Mouse (Mus musculus): ENCODE results near the gene Gba.
"Not testable (repeated sequence)": the region's sequence is repeated elsewhere in the genome, so short reads cannot be mapped to it uniquely, and the experiment has no call there.

The Gba gene

DNA sequence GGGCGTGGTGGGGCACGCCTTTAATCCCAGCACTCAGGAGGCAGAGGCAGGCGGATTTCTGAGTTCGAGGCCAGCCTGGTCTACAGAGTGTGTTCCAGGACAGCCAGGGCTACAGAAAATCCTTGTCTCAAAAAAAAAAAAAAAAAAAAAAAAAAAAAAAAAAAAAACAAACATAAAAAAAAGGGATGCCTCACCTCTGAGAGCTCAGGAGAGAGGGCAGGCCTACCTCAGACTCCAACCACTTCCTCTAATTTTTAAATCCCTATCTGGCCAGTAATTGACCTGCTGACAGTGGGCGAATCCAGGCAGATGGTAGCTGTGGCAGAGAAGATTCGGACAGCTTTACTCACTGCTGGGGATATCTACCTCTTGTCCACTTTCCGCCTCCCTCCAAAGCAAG, 13.7 kb downstream of the Gba start:
- not testable (repeated sequence) for DNase-seq

DNA sequence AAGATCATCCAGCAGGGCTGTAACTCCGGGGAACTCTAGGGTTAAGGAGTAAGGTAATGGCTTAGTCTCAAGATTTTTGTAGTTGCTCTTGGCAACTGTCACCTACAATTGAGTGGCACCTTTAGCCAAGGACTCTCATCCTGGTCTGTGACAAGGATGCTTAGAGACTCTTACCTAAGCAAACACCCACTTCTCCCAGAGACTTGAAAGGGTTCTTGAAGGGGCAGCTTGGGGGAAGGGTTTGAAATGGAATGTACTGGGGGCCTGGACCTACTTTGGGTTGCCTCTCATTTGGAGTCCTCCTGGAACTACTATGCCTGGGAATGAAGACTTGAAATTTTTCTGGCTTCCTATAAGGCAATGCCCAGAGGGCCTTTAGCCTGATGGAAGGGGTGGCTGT, 15.5 kb downstream of the Gba start:
- DNase-seq = no peak

DNA sequence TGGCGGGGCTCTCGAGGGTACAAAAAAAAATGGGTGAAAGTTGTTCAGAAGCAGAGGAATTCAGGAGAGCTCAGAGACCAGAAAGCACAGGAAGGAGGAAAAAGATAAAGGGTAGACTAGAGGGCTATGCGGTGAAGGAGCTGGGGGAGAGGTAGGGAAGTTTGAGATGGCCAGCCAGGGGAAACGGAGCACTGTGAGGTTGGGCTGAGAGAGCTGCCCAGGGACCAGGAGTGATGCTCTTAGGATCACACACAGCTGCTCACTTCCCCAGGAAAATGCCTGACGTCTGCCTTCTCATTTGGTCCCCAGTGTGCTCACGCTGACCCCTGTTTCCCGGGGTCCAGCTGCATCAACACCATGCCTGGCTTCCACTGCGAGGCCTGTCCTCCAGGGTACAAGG, 16.8 kb downstream of the Gba start:
- DNase-seq = no peak

DNA sequence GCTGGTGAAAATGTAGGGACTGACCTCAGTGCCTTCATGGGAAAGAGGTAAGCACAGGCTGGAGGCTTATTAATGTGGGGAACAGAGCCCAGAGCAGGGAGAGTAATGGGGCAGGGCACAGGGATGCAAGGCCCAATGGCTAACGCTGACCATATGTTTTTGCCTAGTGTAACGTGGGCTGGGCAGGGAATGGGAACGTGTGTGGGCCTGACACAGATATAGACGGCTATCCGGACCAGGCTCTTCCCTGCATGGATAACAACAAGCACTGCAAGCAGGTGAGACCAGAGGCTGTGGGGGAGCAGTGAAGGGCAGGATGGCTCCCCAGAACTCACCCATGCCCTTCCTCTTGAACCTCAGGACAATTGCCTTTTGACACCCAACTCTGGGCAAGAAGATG, 18.4 kb downstream of the Gba start:
- no peak for DNase-seq

DNA sequence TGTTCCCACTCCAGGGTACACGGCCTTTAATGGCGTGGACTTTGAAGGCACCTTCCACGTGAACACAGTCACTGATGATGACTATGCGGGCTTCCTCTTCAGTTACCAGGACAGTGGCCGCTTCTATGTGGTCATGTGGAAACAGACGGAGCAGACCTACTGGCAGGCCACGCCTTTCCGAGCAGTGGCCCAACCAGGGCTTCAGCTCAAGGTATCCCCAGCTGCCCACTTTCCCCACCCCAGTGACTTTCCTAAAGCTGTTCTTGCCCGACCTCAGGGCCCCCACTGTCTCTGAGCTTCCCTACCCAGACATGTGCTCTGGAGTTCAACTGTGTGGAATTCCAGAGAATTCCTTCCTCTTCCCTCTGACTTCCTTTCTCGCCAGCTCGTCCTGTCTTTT, 22.1 kb downstream of the Gba start:
- no peak for DNase-seq

DNA sequence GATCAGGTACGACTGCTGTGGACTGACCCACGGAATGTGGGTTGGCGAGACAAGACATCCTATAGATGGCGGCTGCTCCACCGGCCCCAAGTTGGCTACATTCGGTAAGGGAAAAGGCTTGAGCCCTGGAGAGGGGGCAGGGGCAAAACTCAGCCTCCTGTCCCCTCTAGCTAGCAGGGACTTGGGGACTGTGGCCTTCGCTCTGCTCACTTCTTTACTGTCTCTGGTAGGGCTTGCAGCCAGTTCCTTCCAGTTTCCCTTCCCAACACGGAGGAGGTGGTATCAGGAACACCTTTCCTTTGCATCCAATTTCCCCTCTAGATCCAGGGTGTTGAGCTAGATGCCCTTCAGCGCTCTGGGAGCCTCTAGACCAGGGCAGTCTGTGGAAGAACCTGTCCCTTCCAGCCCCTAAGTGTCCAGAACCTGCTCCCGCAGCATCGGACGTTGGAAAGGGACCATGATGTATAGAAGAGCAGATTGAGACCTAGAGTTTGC, 22.6 kb downstream of the Gba start:
- no peak for DNase-seq

DNA sequence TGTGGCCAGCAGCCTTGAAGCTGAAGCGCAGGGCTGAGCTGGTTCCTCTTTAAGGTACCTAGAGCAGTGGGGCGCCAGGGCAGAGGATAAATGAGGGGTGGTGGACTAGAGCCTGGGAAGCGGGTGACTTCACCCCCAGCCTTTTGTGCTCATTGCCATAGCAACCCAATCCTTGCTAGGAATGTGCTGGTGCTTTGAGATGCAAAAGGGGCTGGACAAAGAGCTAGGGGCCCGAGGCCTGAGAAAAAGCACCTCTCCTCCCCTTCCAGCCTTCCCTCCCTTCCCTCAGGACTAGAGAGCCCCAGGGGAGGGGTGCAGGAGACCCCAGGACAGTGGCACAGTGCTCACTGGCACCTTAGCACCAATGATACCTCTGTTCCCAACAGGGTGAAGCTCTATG, 23.2 kb downstream of the Gba start:
- no peak for DNase-seq

DNA sequence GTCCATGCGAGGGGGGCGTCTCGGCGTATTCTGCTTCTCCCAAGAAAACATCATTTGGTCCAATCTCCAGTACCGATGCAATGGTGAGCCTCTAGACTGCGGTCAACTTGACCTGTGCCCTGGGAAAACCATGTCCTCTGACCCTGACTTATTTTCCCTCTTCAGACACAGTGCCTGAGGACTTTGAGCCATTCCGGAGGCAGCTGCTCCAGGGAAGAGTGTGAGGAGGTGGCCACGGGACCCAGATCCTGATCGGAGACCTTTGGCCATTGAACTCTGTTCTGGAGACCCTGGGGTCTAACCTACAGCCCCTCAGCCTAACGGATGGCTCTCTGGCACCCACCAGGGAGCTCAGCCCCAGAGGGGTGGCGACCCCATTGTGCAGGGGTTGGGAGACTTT, 23.6 kb downstream of the Gba start:
- DNase-seq = no peak

DNA sequence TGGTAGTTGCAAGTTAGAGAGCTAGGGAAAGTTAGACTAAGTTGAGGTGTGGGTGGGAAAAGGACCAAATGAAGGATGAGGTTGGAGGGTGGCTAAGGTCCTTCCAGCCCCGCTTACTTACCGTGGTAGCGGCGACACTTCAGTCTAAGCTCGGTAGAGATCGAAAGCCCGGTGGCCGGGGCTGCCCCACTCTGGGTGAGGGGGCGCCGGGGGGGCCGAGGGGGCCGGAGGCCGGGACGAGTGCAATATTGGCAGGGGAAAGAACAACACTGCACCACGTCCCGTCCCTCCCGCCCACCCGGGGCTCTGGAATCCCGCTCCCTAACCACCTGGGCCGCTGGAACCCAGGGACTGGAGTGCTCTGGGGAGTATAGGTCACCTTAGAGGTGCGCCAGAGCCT, 24.2 kb downstream of the Gba start, which contains the start of gene Mtx1:
Mtx1 (minus strand) TSS at position 189 of the 400 bp plus-strand sequence.
- DNase-seq = no peak

DNA sequence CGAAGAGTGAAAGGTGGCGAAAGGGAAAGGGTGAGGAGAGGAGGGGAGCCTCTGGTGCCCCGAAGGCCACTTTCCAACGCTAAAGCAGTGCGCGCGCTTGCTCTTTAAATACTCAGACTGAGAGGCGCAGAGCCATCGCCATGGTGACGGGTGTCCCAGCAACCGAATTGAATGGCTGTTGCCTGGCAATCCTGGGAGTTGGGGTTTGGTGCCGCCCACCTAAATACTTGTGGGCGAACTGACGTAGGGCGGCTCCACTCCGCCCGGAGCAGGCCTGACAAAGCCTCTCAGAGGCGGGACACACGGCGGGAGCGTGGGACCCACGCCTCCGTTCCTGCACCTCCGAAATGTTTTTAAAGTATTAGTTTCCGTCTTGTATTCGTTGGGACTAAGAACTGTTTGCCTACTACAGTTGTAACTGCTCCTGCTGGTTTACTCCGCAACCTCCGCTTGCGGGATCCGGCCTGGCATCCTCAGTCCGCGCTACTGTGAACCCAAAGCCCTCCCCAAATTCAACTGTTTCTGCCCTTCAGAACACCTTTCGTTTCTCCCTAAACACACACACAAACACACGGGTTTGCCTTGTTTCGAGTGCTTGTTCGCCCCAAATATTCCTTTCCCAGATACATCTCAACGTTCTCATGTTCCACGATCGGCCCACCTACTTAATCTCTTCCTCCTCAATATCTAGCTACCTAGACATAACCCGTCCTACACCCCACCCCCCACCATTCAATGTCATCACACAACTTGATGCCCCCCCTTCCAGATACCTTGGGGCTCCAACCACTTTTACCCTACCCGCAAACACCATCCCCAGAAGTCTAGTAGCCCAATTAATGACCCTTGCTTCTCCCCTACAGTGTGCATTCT, 24.8 kb downstream of the Gba start:
- peak in 1 of 2 experiments; percentile 43 for DNase-seq

DNA sequence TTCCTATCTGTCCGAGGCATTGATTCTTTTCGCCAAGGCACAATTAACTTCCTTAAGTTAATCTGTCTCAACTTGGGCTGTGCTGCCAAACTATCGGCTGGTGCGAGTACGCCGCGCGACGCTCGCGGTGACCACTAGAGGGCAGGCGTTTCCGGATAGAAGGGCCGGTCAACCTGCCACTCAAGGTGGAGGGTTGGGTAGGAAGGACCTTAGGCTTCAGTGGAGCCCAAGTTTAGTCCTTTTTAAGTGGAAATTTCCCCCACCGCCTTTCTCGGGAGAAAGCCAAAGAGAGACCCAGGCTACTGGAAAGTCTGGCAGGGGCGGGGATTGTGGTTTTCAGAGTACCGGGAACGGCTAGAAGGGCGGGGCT, 25.4 kb downstream of the Gba start:
- DNase-seq = peak; percentile 76 to 86

DNA sequence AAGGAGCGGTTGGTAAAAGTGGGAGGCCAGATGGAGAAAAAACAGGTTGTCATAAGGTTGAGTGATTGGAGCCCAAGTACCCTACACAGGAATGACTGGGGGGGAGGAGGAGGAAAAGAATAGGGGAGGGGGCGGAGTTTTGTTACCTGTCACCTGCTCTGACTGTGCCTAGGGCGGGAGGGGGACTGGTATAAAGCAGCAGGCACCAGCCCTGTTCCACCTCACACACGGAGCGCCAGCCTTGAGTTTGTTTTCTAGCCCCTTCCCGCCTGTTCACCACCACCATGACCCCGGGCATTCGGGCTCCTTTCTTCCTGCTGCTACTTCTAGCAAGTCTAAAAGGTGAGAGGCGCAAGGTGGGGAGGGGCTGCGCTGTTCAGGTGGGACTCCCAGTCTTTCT, 26.1 kb downstream of the Gba start, which contains the start of gene Muc1:
Muc1 (plus strand) TSS at position 222 of the 400 bp plus-strand sequence.
- no peak for DNase-seq

DNA sequence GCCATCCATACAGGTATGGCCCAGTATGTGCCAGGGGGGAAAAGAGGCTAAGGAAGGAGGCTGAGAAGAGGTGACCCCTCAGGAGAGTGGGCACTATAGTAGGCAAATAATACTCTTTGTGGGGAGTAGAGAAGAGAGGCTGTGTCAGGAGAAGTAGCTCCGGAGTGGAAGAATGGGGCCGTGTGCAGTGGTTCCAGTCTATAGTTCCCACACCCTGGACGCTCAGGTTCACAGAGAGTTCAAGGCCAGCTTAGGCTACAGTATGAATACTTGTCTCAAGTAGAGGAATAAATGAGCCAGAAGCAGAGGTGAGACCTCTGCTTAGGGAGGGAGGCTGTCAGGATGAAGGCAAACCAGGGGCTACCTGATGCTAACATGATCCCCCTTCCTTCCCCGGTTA, 26.5 kb downstream of the Gba start:
- no peak for DNase-seq

DNA sequence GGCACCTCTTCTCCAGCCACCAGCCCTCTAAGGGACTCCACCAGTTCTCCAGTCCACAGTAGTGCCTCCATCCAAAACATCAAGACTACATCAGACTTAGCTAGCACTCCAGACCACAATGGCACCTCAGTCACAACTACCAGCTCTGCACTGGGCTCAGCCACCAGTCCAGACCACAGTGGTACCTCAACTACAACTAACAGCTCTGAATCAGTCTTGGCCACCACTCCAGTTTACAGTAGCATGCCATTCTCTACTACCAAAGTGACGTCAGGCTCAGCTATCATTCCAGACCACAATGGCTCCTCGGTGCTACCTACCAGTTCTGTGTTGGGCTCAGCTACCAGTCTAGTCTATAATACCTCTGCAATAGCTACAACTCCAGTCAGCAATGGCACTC, 27.8 kb downstream of the Gba start:
- DNase-seq = no peak

DNA sequence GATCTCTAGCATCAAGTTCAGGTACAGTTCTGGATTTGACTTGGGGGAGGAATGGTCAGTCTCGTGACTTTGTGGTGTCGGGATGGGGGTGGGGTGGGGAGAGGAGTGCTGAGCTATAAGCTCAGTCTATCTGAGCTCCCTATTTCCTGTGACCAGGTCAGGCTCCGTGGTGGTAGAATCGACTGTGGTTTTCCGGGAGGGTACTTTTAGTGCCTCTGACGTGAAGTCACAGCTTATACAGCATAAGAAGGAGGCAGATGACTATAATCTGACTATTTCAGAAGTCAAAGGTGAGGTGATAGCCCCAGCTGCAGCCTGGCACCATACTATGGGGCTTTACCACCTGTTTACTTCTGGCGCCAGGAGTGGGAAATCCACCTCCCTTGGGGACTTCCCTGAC, 28.6 kb downstream of the Gba start:
- no peak for DNase-seq

DNA sequence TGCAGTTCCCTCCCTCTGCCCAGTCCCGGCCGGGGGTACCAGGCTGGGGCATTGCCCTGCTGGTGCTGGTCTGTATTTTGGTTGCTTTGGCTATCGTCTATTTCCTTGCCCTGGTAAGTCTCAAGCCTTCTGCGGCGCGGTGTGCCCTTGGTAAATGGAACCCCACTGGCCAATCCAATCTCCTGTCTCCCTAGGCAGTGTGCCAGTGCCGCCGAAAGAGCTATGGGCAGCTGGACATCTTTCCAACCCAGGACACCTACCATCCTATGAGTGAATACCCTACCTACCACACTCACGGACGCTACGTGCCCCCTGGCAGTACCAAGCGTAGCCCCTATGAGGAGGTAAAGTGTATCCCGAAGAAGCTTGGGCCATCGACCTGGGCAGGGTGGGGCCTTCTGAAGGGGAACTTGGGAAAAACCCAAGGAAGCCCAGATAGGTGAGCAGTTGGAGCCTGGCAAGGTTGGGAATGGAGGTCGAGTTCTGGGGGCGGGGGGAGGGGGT, 29.1 kb downstream of the Gba start:
- DNase-seq = no peak

DNA sequence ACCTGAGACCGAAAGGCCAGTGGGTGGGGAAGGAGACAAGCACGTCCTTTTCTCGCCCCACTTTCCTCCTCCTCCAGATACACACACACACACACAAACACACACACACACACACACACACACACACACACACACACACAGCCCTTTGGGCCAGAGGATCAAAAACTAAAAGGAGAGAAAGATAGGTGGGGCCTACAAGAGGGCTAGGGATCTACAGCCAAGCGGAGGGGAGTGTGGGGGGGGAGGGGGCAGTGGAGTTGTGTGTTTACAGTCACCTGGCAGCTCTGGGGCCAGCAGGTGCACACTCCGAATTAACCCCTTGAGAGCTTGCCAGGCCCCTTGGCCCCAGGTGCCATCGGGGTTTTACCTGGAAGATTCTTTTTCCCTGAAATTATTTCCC, 29.9 kb downstream of the Gba start:
- DNase-seq = no peak

DNA sequence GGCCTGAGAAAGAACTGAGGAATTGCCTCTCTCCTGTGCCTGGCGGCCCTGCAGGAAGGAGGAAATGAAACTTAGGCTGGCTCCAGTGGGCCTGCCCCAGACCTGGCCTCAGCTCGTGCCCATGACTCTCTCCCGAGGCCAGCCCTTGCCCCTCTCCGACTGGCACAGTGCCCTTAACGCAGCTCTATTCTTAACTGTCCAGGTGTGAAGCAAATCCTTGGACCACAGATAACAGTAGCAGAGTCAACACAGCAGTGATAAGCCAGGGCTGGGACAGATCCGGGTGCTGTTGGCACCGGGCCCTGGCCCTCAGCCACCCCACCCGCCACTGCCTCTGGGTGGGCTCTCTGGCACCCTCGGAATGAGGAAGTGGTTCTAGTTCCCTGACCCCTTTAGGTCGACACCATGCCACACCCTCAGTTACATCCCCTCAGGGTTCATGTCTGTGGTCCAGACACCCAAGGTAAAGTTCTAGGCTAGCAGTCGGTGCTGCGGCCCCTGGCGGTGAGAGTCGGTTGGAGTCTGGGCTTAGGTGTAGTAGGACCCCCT, 30.9 kb downstream of the Gba start:
- DNase-seq = peak in 1 of 2 experiments; percentile 52

DNA sequence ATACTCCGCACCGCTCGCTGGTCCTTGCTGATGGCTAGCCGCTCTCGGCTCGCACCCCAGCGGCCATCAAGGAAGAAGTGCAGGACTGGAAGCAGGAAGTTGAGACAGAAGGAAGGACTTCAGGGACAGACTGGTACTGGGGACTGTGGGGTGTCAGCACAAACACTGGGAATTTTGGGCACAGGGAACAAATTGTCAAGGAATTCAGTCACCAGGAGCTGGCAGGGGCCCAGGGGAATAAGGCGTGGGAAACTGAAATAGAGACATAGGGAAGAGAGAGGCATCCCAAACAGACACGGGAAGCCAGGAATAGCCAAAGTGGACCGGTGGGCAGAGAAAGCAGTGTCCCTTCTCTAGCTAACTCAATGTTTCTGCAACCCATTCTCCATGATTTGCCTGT, 33.8 kb downstream of the Gba start:
- no peak for DNase-seq

DNA sequence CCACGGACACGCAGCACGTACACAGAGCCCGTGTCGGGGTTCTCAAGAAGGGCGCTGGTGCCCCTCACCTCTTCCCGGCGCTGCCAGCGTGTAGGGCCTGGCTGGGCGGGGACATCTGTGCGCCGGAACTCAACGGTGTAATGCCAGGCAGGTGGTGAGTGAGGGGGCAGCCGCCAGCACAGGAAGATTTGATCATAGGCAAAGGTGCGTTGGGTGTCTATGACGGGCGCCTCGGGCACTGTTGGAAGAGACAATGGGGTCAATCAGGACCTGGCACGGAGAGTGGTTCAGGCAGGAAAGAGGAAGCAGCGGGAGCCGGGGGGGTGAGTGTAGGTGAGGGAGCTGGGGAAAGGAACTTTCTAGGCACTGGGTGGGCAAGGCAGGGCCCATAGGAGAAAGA, 35.0 kb downstream of the Gba start:
- DNase-seq = no peak

DNA sequence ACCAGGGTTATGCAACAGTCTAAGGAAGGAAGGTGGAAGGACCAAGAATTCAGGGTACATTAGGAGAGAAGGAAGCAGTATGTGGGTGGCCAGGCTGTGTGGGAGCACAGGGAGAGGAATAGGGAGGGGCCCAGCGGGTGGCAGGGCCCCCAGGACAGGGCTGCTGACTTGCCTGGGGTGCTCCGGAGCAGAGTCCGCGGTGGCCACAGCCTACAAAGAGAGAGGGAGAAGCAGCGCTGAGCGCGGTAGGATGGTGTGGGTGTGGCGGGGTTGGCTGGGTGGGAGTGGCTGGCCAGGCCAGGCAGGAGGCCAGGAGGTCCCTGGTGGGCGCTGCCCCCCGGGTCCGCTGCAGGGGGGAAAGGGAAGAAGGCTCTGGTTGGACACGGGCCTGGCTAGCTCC, 35.8 kb downstream of the Gba start:
- no peak for DNase-seq

DNA sequence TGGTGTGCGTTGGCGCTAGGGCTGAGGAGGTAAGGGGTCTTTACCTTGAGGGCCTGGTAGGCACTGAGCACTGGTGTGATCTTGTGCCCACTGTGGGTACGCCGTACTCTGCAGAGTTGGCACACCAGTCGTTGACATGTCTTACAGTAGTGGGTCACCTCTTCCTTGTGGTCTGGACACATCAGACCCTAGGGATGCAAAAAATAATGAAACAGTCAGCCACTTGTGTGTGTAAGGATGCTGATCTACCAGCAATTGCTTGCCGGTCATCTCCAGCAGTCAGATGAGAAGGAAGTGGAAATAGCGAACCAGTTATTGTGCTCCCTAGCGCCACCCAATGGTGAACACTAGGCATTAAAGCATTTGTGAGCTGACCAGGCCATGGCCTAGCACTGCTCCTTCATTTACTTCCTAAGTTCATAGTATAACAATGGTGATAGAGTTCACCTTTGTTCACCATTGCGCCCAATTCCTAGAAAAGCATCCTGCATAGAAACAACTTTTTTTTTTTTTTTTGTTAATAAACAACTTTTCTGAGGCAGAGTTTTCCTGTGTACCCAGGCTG, 39.7 kb downstream of the Gba start:
- DNase-seq = peak; percentile 46 to 70

DNA sequence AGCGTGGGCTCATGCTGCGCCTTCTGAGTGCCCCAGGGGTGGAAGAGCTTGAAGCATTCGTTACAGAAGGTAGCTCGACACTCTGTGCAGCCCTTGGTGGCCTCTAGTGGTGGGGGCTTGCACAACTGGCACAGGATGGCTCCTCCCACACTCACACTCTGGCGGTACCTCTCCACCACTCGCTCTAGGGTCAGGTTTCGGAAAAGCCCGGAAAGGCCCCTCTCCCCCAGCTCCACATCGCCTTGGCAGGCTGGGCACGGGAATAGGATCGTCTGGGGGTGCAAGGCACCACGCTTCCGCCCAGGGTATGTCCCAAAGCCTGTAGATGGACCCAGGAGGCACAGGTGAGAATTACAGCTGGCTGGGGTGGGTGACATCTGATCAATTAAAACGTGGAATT, 40.9 kb downstream of the Gba start:
- peak; percentile 60 to 71 for DNase-seq
